Mouse (Mus musculus) forebrain, embryonic 14.5 days (tissue): ENCODE measurements around the gene Cdh6. TPM values are rescaled to one million over a fixed set of nuclear protein-coding genes. Genes with fewer than 3 reads are reported as not detected.

Experiments used
- ATAC-seq: fragments of 200-750 bp; cut with Nextera tagmentation; 2 replicates; pipeline ENCODE4 v1.8.0; 2017; ENCODE audit warnings: mild to moderate bottlenecking, moderate library complexity
- DNase-seq: peaks from one replicate; pipeline ENCODE4 v3.0.0-alpha.2; 2015; ENCODE audit warnings: low spot score
- H3K27ac ChIP-seq: fragments of 300-500 bp; sonication (generic); 2 replicates; pipeline ENCODE4 v1.5.1; 2014; ENCODE audit warnings: low read depth, mild to moderate bottlenecking, control low read depth, low read length, moderate library complexity
- H3K27me3 ChIP-seq: fragments of 300-500 bp; sonication (generic); replicated peaks from 2 replicates; pipeline ENCODE4 v1.6.1; 2014; ENCODE audit warnings: low read length, control low read depth, mixed read lengths; ENCODE audit not compliant: control insufficient read depth, insufficient read depth
- H3K36me3 ChIP-seq: fragments of 300-500 bp; sonication (generic); 2 replicates; pipeline ENCODE4 v1.6.1; 2014; ENCODE audit warnings: low read length, control low read depth; ENCODE audit not compliant: control insufficient read depth, insufficient read depth
- H3K4me1 ChIP-seq: fragments of 300-500 bp; sonication (generic); 2 replicates; pipeline ENCODE4 v1.6.1; 2014; ENCODE audit warnings: antibody characterized with exemption, low read length, control low read depth; ENCODE audit not compliant: control insufficient read depth, insufficient read depth
- H3K4me2 ChIP-seq: fragments of 300-500 bp; sonication (generic); 2 replicates; pipeline ENCODE4 v1.6.1; 2014; ENCODE audit warnings: mild to moderate bottlenecking, control low read depth, low read length
- H3K4me3 ChIP-seq: fragments of 300-500 bp; sonication (generic); 2 replicates; pipeline ENCODE4 v1.5.1; 2014; ENCODE audit warnings: low read depth, low read length, control low read depth
- H3K9ac ChIP-seq: fragments of 300-500 bp; sonication (generic); 2 replicates; pipeline ENCODE4 v1.6.1; 2014; ENCODE audit warnings: mild to moderate bottlenecking, low read length, control low read depth, moderate library complexity
- H3K9me3 ChIP-seq: fragments of 300-500 bp; sonication (generic); replicated peaks from 2 replicates; pipeline ENCODE4 v1.6.1; 2016; ENCODE audit warnings: low read length, control low read depth, mixed read lengths; ENCODE audit not compliant: control insufficient read depth
- WGBS: fragments of 180-500 bp; shearing (Covaris S2); extraction: QIAGEN DNeasy Blood & Tissue Kit; methylation state at CpG from one replicate; pipeline ENCODE4 v1.1.7; 2014; 5-methylcytosine and 5-hydroxymethylcytosine counted together
- polyA plus RNA-seq: library from polyadenylated mRNA; unstranded; fragments of >200 nt; fragmentation: Nextera tagmentation; extraction: Ambion mirVana; gene quantifications from 2 replicates; pipeline ENCODE4 v1.2.1, GENCODE M21; 2014

Cdh6 gene
- polyA plus RNA-seq, 1 experiment from 2014 or later: 4.5 TPM

- no peak for ATAC-seq
- Histone ChIP-seq H3K9me3 (no peaks in the 10 kb centered on the region), H3K27ac (no peak overlapping the region), H3K4me3 (no peak overlapping the region), H3K27me3 (no peaks in the 10 kb centered on the region), H3K36me3 (no peaks in the 10 kb centered on the region), H3K9ac (no peak overlapping the region), H3K4me1 (no peaks in the 10 kb centered on the region), H3K4me2 (no peak overlapping the region)
- 85% methylated on average over 13 of the region's 13 CpGs for WGBS
- DNase-seq: no peak
Observed at GRCm38 (mm10) chr15:13005934-13006333, 167.5 kb downstream of the Cdh6 start.

DNA sequence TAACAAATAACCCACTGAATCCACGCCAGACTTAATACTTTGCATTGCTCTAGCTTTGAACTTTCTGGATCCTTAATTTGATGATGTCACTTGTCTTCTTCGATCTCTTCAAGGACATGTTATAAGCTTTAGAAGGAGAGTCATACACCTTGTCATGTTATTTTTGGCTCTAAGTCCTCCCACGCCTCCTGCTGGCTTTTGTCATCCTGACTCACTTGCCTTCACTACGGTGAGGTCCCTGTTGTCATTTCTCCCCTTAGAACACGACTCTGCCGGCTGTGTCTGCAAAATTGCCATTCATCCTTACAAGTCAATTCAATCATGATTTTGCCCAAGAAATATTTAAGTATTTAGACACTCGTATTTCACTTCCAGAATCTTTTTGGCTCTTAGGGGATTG, 171.9 kb downstream of the Cdh6 start:
- WGBS: 80% methylated on average over 7 of the region's 7 CpGs
- Histone ChIP-seq H3K4me3 (no peak overlapping the region), H3K27ac (no peak overlapping the region), H3K9me3 (no peaks in the 10 kb centered on the region), H3K4me1 (no peaks in the 10 kb centered on the region), H3K36me3 (no peaks in the 10 kb centered on the region), H3K9ac (no peak overlapping the region), H3K4me2 (no peak overlapping the region), H3K27me3 (no peaks in the 10 kb centered on the region)
- ATAC-seq: no peak
- no peak for DNase-seq

DNA sequence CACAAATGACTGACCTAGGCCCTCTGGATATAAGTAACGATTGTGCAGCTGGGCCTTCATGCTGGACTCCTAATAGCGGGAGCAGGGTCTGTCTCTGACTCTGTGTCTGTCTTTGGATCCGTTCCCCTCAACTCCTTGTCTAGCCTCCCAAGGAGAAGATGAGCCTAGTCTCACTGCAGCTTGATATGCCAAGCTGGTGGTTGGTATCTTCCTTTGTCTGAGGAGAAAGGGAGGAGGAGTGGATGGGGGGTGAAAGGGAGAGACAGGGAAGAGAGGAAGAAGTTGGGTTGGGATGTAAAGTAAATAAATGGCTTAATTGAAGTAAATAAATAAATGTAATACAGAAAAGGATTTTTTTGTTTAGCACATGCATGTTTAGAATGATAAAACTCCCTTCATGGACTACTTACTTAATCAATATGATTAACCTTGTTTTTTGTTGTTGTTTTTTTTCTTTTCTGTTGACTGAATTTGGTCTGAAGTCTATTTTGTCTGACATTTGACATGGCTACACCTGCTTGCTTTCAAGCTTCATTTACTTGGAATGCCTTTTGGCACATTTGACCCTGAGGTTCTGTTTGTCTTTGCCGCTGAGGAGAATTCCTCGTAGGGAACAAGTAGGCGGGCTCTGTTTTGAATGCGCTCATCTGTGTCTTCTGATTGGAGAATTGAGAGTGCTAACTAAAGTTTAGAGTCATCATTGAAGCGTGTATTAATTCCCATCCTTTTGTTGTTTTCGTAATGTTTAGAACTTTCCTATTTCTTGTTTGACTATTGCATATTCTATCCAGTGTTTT, 178.7 kb downstream of the Cdh6 start:
- no peak overlapping the region for H3K27ac ChIP-seq
- DNase-seq (no peak), ATAC-seq (no peak)
- no peak overlapping the region for H3K9ac ChIP-seq
- no peaks in the 10 kb centered on the region for H3K4me1 ChIP-seq
- no peaks in the 10 kb centered on the region for H3K27me3 ChIP-seq
- no peak overlapping the region for H3K4me2 ChIP-seq
- no peaks in the 10 kb centered on the region for H3K36me3 ChIP-seq
- no peak overlapping the region for H3K4me3 ChIP-seq
- 89% methylated on average over 9 of the region's 9 CpGs for WGBS
- H3K9me3 ChIP-seq: no peaks in the 10 kb centered on the region; the same call in 1 of the 2 replicates
